Mouse (Mus musculus) adipocyte (in vitro differentiated cells): ENCODE measurements around the gene 1700010I14Rik.

Source experiments
- DNase-seq: peaks from one replicate; pipeline ENCODE4 v3.0.0-alpha.2; 2016; ENCODE audit warnings: low spot score

The 1700010I14Rik gene

GRCm38 (mm10) chr17:9030181-9030580 lies 42.0 kb downstream of the 1700010I14Rik start:
- DNase-seq, result no peak

- peak; percentile 76 for DNase-seq
These were observed 43.4 kb downstream of the 1700010I14Rik start for GRCm38 (mm10) chr17:9031241-9032141.

- no peak for DNase-seq
These were observed 44.4 kb downstream of the 1700010I14Rik start for GRCm38 (mm10) chr17:9032362-9033044.

DNA sequence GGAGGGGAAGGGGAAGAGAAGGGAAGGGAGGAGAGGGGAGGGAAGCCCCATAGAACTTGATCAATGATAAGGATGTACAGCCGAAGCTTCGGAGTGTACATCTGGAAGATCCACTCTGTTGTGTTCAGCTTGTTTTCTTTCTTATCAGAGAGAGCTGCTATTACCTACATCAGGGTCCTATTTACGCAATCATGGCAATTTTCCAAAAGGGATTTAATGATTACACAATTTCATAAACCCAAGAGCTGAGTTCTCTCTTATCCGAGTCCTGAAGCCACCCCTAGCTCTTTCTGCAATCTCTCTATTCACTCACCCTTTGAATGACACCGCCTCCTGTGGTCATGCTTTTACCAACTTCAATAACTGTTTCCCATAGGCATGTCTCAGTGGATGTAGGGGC lies 45.4 kb downstream of the 1700010I14Rik start:
- DNase-seq, result no peak

DNA sequence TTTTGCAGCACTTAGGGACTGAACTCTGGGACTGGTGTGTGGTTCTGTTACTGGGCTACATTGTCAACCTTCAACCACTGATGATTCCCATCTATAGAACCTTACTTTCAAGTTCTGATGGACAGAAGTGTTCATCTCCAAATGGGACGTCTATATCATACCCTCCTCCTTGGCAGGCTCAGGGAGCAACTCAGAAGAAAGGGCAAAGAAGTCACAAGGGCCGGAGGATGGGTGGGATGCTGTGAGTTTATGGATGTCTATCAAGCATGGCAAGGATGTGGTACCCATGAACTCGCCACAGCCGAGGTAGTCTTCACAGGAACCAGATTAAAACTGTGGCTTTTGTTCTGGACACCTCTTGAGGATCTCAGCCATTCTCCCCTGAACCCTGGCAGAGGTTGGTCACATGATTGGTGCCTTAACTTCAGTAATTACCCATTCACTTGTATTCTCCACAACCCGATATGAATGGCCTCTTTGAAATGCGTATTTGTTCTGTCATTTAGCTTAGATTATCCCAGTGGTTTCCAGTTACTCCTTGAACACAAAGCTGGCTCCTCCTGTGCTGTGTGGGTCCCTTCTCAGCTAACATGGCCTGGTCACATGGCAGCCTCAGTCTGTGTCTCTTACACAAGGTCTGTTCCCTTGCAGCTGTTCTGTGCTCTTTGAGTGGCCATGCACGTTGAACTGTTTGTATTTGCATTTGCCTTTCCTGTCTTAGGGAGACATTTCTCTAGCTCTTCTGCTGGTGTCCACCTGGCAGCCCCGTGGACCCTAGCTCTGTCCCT lies 47.6 kb downstream of the 1700010I14Rik start:
- no peak for DNase-seq

DNA sequence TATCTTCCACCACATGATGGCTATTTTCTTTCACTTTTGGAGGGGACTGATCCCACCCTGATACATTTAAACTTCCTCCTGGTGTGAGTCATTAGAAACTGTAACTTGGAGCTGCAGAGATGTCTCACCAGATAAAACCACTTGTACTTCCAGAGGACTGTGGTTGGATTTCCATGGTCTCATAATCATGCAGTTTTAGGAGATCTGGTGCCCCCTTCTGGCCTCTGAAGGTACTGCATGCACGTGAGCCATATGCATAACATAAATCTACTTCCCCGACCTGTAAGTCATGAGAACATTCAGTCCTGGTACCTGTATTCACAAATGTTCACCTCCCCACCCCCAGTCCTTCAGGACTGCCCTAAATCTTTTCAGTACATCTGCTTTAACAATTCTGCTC lies 54.6 kb downstream of the 1700010I14Rik start:
- DNase-seq, result no peak

DNA sequence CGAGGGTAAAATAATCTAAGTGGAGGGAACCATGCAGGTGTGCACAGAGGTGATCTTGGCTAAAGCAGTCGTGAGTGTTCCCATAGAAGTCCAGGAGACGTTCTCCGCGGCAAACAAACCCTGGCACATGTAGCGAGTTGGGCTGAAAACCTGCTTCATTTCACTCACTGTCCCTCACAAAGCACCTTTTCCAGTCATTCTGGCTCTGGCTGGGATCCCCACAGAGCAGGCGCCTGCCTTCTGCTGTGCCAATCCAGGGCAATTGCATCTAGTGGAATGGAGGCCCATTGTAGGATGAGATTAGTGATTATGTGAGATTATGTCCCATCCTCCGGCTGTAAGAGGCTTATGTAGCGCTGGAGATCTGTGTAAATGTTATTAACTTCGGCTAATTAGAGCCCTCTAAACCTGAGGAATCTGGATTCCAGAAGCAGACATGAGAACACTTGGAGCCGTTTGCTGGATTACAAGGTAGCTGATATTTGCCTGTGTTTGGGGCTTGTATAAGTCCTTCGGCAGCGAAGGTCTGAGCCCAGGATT lies 64.4 kb downstream of the 1700010I14Rik start:
- no peak for DNase-seq

DNA sequence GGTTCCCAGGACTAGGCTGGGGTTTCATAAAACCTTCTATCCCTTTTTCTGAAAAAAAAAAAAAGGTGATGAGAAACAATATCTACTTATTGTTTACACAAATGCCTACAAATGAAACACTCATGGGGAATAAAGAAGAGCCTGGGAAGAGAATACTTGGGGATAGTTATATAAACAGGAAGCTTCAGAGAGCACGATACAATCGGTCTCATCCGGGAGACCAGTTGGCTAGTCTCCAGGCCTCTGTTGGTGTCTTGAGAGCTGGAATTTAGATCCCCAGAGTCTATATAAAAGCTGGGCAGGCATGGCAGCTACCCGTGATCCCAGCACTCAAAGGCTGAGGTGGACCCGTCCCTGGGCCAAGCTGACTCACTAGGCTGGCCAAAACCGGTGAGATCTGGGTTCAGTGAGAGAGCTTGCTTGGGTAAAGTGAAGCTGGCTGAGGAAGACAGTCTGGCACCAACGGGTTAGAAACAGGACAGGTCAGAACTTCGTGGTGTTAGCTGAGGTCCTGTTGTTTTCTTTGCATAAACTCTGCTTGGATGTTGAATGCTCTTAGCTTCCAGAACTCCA lies 71.3 kb downstream of the 1700010I14Rik start:
- no peak for DNase-seq
